18 mouse cellular contexts compared by ENCODE assay signal in genomic region chr12:79809518-79809917, GRCm38 (mm10).
A peak's percentile ranks its signal among the peaks of the same experiment; 100 is the strongest.
DNase-seq lines count a peak whose midpoint lies in the region; ATAC-seq lines count a peak whose summit lies in the region.
"Had no signal": no experiment of that assay in that cellular context is flagged by ENCODE, and none has a peak within 500 bp of the region (broad histone marks: within the 10 kb centered on the region; RNA-seq: fewer than 3 reads in every experiment).

No protein-coding gene starts in this region.

- peak; percentile 59 for DNase-seq in kidney, adult 11 months
- DNase-seq in 3T3-L1 (ENCODE audit: low read depth, low spot score) (peak; percentile 51), adipocyte (ENCODE audit: low spot score) (no peak)
- DNase-seq in fat pad, adult 2 months (ENCODE audit: extremely low read depth, low read depth, low spot score), result peak; percentile 70
- DNase-seq in gastrocnemius, postnatal 10 days, result no peak
- DNase-seq: adrenal gland, adult 8-10 months; cerebellum, adult 11-12 months; gastrocnemius, postnatal 25 days; layer of hippocampus, adult 9-11 months; liver, embryonic 13.5 days; midbrain, embryonic 14.5 days had no signal

- WGBS in kidney, embryonic 15.5 days, result 71% methylated on average over 5 of the region's 5 CpGs
- 62% methylated on average over 5 of the region's 5 CpGs for WGBS in lung, embryonic 16.5 days

- ATAC-seq in kidney, embryonic 15.5 days (replicated peaks; ENCODE audit: low FRiP score), result no peak
- ATAC-seq in lung, embryonic 16.5 days (ENCODE audit: low read depth), result no peak
- ATAC-seq: hindbrain, postnatal 0 days had no signal

- H3K27me3 ChIP-seq in kidney, embryonic 15.5 days, result no peaks in the 10 kb centered on the region
- no peaks in the 10 kb centered on the region for H3K27me3 ChIP-seq in lung, embryonic 16.5 days (ENCODE audit: control insufficient read depth, insufficient read depth, low read depth, low read length)
- H3K27me3 ChIP-seq: embryonic facial prominence, embryonic 12.5 days; liver, embryonic 13.5 days; neural tube, embryonic 15.5 days had no signal

- H3K4me3 ChIP-seq in kidney, embryonic 15.5 days (replicated peaks), result no peak overlapping the region
- no peak overlapping the region for H3K4me3 ChIP-seq in lung, embryonic 16.5 days (ENCODE audit: low read length)
- H3K4me3 ChIP-seq: embryonic facial prominence, embryonic 12.5 days; limb, embryonic 12.5 days; liver, embryonic 13.5 days; myocyte; neural tube, embryonic 15.5 days had no signal

- H3K9me3 ChIP-seq in kidney, embryonic 15.5 days (replicated peaks), result no peaks in the 10 kb centered on the region
- no peaks in the 10 kb centered on the region for H3K9me3 ChIP-seq in lung, embryonic 16.5 days (ENCODE audit: control insufficient read depth, low read length)
- H3K9me3 ChIP-seq: embryonic facial prominence, embryonic 12.5 days; limb, embryonic 12.5 days; liver, embryonic 13.5 days; neural tube, embryonic 15.5 days had no signal

- no peak overlapping the region for H3K9ac ChIP-seq in kidney, embryonic 15.5 days
- no peak overlapping the region for H3K9ac ChIP-seq in lung, embryonic 16.5 days (ENCODE audit: low read length)
- H3K9ac ChIP-seq: embryonic facial prominence, embryonic 12.5 days; limb, embryonic 12.5 days; liver, embryonic 13.5 days; neural tube, embryonic 15.5 days had no signal

- H3K27ac ChIP-seq in kidney, embryonic 15.5 days, result no peak overlapping the region
- H3K27ac ChIP-seq in lung, embryonic 16.5 days (ENCODE audit: low read length), result peak overlapping the region; percentile 51; the same call in 1 of the 2 replicates
- H3K27ac ChIP-seq: embryonic facial prominence, embryonic 12.5 days; hindbrain, postnatal 0 days; liver, embryonic 13.5 days; neural tube, embryonic 15.5 days had no signal

- no peaks in the 10 kb centered on the region for H3K36me3 ChIP-seq in kidney, embryonic 15.5 days
- no peaks in the 10 kb centered on the region for H3K36me3 ChIP-seq in lung, embryonic 16.5 days (ENCODE audit: control insufficient read depth, insufficient read depth, low read length)
- H3K36me3 ChIP-seq: embryonic facial prominence, embryonic 12.5 days; limb, embryonic 12.5 days; liver, embryonic 13.5 days; neural tube, embryonic 15.5 days had no signal

- peaks cover 76% of the 10 kb centered on the region for H3K4me1 ChIP-seq in kidney, embryonic 15.5 days
- H3K4me1 ChIP-seq in lung, embryonic 16.5 days (replicated peaks; ENCODE audit: control insufficient read depth, insufficient read depth, low read length), result peaks cover 27% of the 10 kb centered on the region

- H3K4me2 ChIP-seq in kidney, embryonic 15.5 days, result no peak overlapping the region
- H3K4me2 ChIP-seq in lung, embryonic 16.5 days (ENCODE audit: low read depth, low read length), result no peak overlapping the region
- H3K4me2 ChIP-seq: embryonic facial prominence, embryonic 12.5 days; limb, embryonic 12.5 days; liver, embryonic 13.5 days; neural tube, embryonic 15.5 days had no signal

Comparison
In these comparisons a context has a peak if more than half of its experiments do, and no peak if none do; other contexts are left out.
1. DNase-seq: peak in kidney, adult 11 months (single experiment), 3T3-L1 (single experiment) and fat pad, adult 2 months (single experiment); none in adipocyte (single experiment) and gastrocnemius, postnatal 10 days (single experiment).